Mouse (Mus musculus): ENCODE measurements around the gene Fam198a. TPM values are rescaled to one million over a fixed set of nuclear protein-coding genes. Genes with fewer than 3 reads are reported as not detected.

The Fam198a gene
- total RNA-seq, 1 experiment from 2014 or later, result not detected

GRCm38 (mm10) chr9:121923906-121924305, 26.9 kb upstream of the Fam198a start:
- no peak for ATAC-seq (replicated peaks; ENCODE audit: insufficient number of reproducible peaks, low FRiP score, low TSS enrichment, poor library complexity, severe bottlenecking)

GRCm38 (mm10) chr9:121924901-121925560, 25.8 kb upstream of the Fam198a start:
- ATAC-seq (replicated peaks; ENCODE audit: insufficient number of reproducible peaks, low FRiP score, low TSS enrichment, poor library complexity, severe bottlenecking), result no peak

- no peak for ATAC-seq (replicated peaks; ENCODE audit: insufficient number of reproducible peaks, low FRiP score, low TSS enrichment, poor library complexity, severe bottlenecking)
Observed at GRCm38 (mm10) chr9:121925959-121926358, 24.8 kb upstream of the Fam198a start.

- ATAC-seq (replicated peaks; ENCODE audit: insufficient number of reproducible peaks, low FRiP score, low TSS enrichment, poor library complexity, severe bottlenecking), result no peak
Observed at GRCm38 (mm10) chr9:121926634-121927405, 24.0 kb upstream of the Fam198a start.

GRCm38 (mm10) chr9:121927721-121928120, 23.1 kb upstream of the Fam198a start:
- no peak for ATAC-seq (replicated peaks; ENCODE audit: insufficient number of reproducible peaks, low FRiP score, low TSS enrichment, poor library complexity, severe bottlenecking)

GRCm38 (mm10) chr9:121928498-121928897, 22.3 kb upstream of the Fam198a start:
- ATAC-seq (replicated peaks; ENCODE audit: insufficient number of reproducible peaks, low FRiP score, low TSS enrichment, poor library complexity, severe bottlenecking), result peak; percentile 88

- ATAC-seq (replicated peaks; ENCODE audit: insufficient number of reproducible peaks, low FRiP score, low TSS enrichment, poor library complexity, severe bottlenecking), result no peak
Observed at GRCm38 (mm10) chr9:121934856-121935255, 15.9 kb upstream of the Fam198a start.

- ATAC-seq (replicated peaks; ENCODE audit: insufficient number of reproducible peaks, low FRiP score, low TSS enrichment, poor library complexity, severe bottlenecking), result no peak
Observed at GRCm38 (mm10) chr9:121936952-121937351, 13.8 kb upstream of the Fam198a start.

GRCm38 (mm10) chr9:121937451-121937864, 13.3 kb upstream of the Fam198a start:
- no peak for ATAC-seq (replicated peaks; ENCODE audit: insufficient number of reproducible peaks, low FRiP score, low TSS enrichment, poor library complexity, severe bottlenecking)

- no peak for ATAC-seq (replicated peaks; ENCODE audit: insufficient number of reproducible peaks, low FRiP score, low TSS enrichment, poor library complexity, severe bottlenecking)
Observed at GRCm38 (mm10) chr9:121937944-121938355, 12.8 kb upstream of the Fam198a start.

GRCm38 (mm10) chr9:121943005-121943404, 7.8 kb upstream of the Fam198a start:
- no peak for ATAC-seq (replicated peaks; ENCODE audit: insufficient number of reproducible peaks, low FRiP score, low TSS enrichment, poor library complexity, severe bottlenecking)

- no peak for ATAC-seq (replicated peaks; ENCODE audit: insufficient number of reproducible peaks, low FRiP score, low TSS enrichment, poor library complexity, severe bottlenecking)
Observed at GRCm38 (mm10) chr9:121943628-121944027, 7.2 kb upstream of the Fam198a start.

GRCm38 (mm10) chr9:121947784-121948183, 3.0 kb upstream of the Fam198a start:
- ATAC-seq (replicated peaks; ENCODE audit: insufficient number of reproducible peaks, low FRiP score, low TSS enrichment, poor library complexity, severe bottlenecking), result no peak

GRCm38 (mm10) chr9:121948431-121948830, 2.4 kb upstream of the Fam198a start:
- ATAC-seq (replicated peaks; ENCODE audit: insufficient number of reproducible peaks, low FRiP score, low TSS enrichment, poor library complexity, severe bottlenecking), result no peak

GRCm38 (mm10) chr9:121951114-121951423, 281 bp downstream of the Fam198a start:
- ATAC-seq (replicated peaks; ENCODE audit: insufficient number of reproducible peaks, low FRiP score, low TSS enrichment, poor library complexity, severe bottlenecking), result no peak

- no peak for ATAC-seq (replicated peaks; ENCODE audit: insufficient number of reproducible peaks, low FRiP score, low TSS enrichment, poor library complexity, severe bottlenecking)
Observed at GRCm38 (mm10) chr9:121952596-121952995, 1.8 kb downstream of the Fam198a start.

- ATAC-seq (replicated peaks; ENCODE audit: insufficient number of reproducible peaks, low FRiP score, low TSS enrichment, poor library complexity, severe bottlenecking), result no peak
Observed at GRCm38 (mm10) chr9:121959966-121960635, 9.3 kb downstream of the Fam198a start.

GRCm38 (mm10) chr9:121964941-121965340, 14.2 kb downstream of the Fam198a start:
- ATAC-seq (replicated peaks; ENCODE audit: insufficient number of reproducible peaks, low FRiP score, low TSS enrichment, poor library complexity, severe bottlenecking), result no peak

GRCm38 (mm10) chr9:121968258-121968657, 17.5 kb downstream of the Fam198a start:
- no peak for ATAC-seq (replicated peaks; ENCODE audit: insufficient number of reproducible peaks, low FRiP score, low TSS enrichment, poor library complexity, severe bottlenecking)

Data from monocyte, adult 5-6 weeks (primary cell).